Mouse (Mus musculus) embryonic stem cell, embryonic (primary cell): ENCODE measurements around the gene Irf2bp1.

ENCODE experiments used
- CTCF ChIA-PET, 4 experiments: fragments of 300-600 bp in 2 of 4; fragments of 350-600 bp in 2 of 4; sonication (Branson Sonifier 250); formaldehyde crosslinking; loops; one replicate each; lab custom pipeline; 2022; ENCODE audit warnings: inconsistent platforms in 2 of 4; lab: Charles Lee
- POLR2A ChIA-PET, 4 experiments: fragments of 300-600 bp in 2 of 4; fragments of 350-600 bp in 2 of 4; sonication (Branson Sonifier 250); formaldehyde crosslinking; loops; one replicate each; lab custom pipeline; 2022; ENCODE audit warnings: antibody characterized with exemption in 4 of 4, inconsistent platforms in 1 of 4; lab: Charles Lee

The Irf2bp1 gene

DNA sequence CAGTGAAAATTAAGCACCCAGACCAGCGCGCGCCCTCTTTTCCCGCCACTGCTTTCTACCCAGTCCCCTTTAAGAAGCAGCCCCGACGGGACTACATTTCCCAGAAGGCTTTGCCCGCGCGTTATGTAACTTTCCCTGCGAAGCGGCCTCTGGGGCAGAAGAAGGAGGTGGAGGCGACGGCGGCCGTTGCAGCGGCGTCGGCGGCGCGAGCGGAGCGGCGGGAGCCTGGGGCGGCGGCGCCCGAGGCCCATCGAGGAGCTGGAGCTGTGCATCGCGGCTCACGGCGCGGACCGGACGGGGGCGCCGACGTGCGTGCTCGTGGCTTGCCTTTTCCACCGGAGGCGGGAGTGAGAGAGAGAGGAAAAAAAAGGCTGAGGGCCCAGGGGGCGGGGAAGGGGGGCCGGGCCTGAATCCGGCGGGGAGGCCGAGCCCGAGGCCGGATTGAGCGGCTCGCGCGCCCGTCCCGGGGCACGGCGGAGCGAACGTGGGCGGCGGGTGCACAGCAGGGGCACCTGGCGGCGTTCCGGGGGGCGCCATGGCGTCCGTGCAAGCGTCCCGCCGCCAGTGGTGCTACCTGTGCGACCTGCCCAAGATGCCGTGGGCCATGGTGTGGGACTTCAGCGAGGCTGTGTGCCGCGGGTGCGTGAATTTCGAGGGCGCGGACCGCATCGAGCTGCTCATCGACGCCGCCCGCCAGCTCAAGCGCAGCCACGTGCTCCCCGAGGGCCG is at the start of gene Irf2bp1:
Gene Irf2bp1 (plus strand): TSS at position 143 of the 729 bp plus-strand sequence.
- CTCF ChIA-PET: interaction anchor here (0.5 to 3.5 kb wide), 18 partner anchors 11 to 514 kb away, joined by 3 to 19 read pairs (median 4); partner anchors contain the start of genes Foxa3 (in 2 of the 4), Fbxo46 (in 1 of the 4), Mypop (in 1 of the 4) and Nanos2 (in 1 of the 4)
- POLR2A ChIA-PET: interaction anchor here in 3 of 4 experiments (0.5 to 8.3 kb wide), 27 partner anchors 7 to 146 kb away, joined by 3 to 63 read pairs (median 3); partner anchors contain the start of genes Foxa3 (in 2 of the 3), Mypop (in 2 of the 3), Six5 (in 1 of the 3) and Snrpd2 (in 1 of the 3)

DNA sequence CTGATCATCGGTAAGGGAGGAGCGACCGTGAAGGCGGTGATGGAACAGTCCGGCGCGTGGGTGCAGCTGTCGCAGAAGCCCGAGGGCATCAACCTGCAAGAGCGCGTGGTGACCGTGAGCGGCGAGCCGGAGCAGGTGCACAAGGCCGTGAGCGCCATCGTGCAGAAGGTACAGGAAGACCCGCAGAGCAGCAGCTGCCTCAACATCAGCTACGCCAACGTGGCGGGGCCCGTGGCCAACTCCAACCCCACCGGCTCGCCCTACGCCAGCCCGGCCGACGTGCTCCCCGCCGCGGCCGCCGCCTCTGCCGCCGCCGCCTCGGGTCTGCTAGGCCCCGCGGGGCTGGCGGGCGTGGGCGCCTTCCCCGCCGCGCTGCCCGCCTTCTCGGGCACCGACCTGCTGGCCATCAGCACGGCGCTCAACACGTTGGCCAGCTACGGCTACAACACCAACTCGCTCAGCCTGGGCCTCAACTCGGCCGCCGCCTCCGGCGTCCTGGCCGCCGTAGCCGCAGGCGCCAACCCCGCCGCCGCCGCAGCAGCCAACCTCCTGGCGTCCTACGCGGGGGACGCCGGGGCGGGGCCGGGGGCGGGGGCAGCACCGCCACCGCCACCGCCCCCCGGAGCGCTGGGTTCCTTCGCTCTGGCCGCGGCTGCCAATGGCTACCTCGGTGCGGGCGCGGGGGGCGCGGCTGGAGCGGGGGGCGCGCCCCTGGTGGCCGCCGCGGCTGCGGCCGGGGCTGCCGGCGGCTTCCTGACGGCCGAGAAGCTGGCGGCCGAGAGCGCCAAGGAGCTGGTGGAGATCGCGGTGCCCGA is 46.1 kb upstream of the Irf2bp1 start:
- POLR2A ChIA-PET: interaction anchor here in 3 of 4 experiments (0.5 to 2.2 kb wide), 11 partner anchors 9 to 659 kb away, joined by 3 to 10 read pairs (median 3); partner anchors contain the start of gene Nova2 (in 2 of the 3)

DNA sequence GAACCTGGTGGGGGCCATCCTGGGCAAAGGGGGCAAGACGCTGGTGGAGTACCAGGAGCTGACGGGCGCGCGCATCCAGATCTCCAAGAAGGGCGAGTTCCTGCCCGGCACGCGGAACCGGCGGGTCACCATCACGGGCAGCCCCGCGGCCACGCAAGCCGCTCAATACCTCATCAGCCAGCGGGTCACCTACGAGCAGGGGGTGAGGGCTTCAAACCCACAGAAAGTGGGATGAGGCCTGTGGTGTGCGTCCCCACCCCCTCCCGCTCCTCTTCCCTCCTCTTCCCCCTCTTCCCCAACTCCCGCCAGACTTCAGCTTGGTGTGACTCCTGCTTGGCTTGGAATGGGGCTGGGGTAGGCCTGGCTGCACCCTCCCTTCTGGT is 45.5 kb upstream of the Irf2bp1 start:
- ChIA-PET POLR2A (interaction anchor here in 2 of 4 experiments (0.6 to 1.6 kb wide), 6 partner anchors 25 to 134 kb away, joined by 3 to 5 read pairs (median 3); partner anchors contain the start of gene Nova2 (in 1 of the 2)), CTCF (interaction anchor here in 3 of 4 experiments (0.5 to 1.0 kb wide), 6 partner anchors 12 to 67 kb away, joined by 3 to 4 read pairs (median 3); partner anchors contain the start of gene Nova2 (in 1 of the 3))

More for the DNA sequence above, 46.1 kb upstream of the Irf2bp1 start:
- CTCF ChIA-PET: interaction anchor here in 3 of 4 experiments (0.5 to 1.5 kb wide), 9 partner anchors 13 to 690 kb away, joined by 3 to 4 read pairs (median 3); partner anchors contain the start of gene Nova2 (in 2 of the 3)

DNA sequence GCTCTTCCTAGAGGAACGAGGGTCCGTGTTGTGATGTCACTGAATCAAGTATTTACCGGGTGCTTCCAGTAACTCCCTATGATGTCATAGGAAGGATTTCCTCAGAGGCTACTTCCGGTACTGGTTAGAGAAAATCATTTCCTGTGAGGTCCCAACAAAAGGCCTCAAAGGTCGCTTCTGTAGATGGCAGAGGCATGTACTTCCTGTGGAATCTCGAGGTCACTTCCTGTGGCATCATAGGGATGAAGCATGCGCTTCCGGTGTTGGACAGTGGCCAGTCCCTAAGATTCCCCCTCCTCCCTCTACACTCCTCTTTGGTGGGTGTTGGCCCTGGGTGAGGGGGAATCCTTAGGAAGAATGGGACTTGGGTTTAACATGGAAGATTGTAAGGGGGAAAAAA is 44.4 kb upstream of the Irf2bp1 start:
- ChIA-PET POLR2A (interaction anchor here in 3 of 4 experiments (0.6 to 1.2 kb wide), 6 partner anchors 8 to 313 kb away, joined by 3 to 4 read pairs (median 3); no protein-coding TSS in a partner anchor), CTCF (interaction anchor here in 1 of 4 experiments (1.9 kb wide), 1 partner anchor 11 kb away, joined by 6 read pairs; no protein-coding TSS in a partner anchor)

DNA sequence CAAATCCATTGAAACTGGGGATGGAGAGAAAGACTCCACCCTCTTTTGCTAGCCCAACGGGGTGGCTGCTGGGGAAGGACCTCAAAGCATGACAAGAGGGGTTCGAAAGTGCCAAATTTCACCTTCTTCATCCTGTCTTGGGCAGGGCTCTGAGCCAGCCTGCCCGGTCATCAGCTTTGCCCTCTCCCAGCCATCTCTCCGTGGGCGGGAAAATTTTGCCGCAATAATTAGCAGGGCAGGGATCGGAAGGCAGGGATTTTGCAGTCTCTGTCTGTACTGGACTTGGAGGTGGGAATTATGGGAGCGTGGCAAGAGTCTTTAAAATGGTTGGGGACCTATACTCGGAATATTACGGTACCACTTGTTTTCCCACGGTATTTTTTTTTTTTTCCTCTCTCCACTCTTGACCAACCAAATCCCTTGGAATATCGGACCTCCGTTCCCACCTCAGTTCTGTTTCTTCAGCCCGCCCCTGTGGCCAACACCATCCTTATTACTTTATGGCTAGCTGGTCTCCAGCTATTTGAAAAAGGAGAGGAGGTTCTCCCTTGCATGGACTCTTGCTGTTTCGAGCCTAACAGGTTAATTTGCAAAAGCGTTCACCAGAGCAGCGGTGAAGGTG is 41.6 kb upstream of the Irf2bp1 start:
- ChIA-PET CTCF (interaction anchor here in 1 of 4 experiments (0.7 kb wide), 1 partner anchor 20 kb away, joined by 5 read pairs; no protein-coding TSS in a partner anchor), POLR2A (interaction anchor here in 1 of 4 experiments (0.6 to 0.7 kb wide), 2 partner anchors 75 to 213 kb away, joined by 3 to 4 read pairs; no protein-coding TSS in a partner anchor)

DNA sequence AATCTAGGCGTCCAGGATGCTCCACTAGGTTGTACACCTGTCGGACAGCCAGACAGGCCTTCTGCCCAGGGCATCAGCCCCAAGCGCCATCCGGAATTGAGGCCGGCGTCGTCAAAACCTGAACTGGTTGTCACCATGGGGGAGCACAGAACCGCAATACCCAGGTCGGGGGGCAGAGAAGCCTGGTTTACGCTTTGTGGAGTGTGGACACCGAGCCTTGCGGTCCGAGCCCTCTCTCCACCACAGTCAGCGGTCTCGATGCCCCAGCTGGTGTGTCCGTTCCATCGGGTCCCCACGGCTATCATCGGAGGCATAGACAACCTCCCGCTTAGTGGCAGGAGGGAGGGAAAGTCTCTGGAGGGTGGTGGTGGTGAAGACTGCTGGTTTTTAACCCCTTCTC is 41.0 kb upstream of the Irf2bp1 start:
- CTCF ChIA-PET: no interaction called here
- POLR2A ChIA-PET: interaction anchor here in 1 of 4 experiments (0.6 kb wide), 1 partner anchor 76 kb away, joined by 4 read pairs; no protein-coding TSS in a partner anchor

DNA sequence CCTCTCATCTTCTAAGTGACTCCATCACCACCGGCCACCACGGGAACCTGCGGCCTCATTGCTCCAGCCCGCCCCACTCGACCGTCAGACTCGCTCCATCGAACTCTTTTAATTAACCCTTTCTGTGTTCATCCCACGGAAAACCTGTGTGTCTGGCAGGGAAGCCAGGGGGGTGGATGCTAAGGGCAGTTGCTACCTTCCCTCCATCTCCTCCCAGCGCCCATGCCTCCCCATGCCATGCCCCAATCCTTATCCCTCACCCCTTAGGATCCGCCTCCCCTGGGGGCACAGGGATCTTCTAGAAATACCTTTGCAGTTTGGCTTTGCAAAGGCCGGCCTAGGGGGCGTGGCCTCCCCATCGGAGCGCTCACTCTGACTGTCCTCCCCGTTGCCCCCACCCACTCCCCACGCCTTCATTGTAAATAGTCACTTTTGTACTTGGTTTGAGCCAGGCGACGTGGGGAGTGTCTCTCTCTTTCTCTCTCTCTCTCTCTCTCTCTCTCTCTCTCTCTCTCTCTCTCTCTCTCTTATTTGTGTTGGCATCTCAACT is 40.5 kb upstream of the Irf2bp1 start:
- ChIA-PET CTCF (interaction anchor here in 2 of 4 experiments (0.7 to 0.8 kb wide), 2 partner anchors 433 to 560 kb away, joined by 5 to 6 read pairs; no protein-coding TSS in a partner anchor), POLR2A (interaction anchor here in 1 of 4 experiments (0.6 kb wide), 2 partner anchors 11 to 112 kb away, joined by 3 to 7 read pairs; no protein-coding TSS in a partner anchor)

DNA sequence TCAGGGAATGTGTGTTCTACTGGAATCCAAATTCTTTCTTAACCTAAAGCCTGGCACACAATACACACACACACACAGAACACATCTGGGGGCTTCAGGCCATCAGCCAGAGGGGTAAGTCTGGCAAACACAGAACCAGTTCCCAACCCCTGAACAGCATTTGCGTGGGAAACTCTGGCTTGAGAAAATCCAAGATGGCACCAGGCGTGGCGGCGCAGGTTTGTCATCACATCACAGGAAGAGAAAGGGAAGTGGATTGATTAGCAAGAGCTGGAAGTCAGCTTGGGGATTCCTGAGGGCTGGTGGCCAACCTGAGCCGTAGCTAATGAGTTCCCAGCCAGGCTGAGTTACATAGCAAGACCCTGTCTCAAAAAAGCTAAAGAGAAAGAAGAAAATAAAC is 38.5 kb upstream of the Irf2bp1 start:
- POLR2A ChIA-PET: interaction anchor here in 1 of 4 experiments (0.5 kb wide), 1 partner anchor 215 kb away, joined by 3 read pairs; no protein-coding TSS in a partner anchor
- CTCF ChIA-PET: interaction anchor here in 1 of 4 experiments (1.0 kb wide), 1 partner anchor 58 kb away, joined by 3 read pairs; the partner anchor contains the start of gene Foxa3

DNA sequence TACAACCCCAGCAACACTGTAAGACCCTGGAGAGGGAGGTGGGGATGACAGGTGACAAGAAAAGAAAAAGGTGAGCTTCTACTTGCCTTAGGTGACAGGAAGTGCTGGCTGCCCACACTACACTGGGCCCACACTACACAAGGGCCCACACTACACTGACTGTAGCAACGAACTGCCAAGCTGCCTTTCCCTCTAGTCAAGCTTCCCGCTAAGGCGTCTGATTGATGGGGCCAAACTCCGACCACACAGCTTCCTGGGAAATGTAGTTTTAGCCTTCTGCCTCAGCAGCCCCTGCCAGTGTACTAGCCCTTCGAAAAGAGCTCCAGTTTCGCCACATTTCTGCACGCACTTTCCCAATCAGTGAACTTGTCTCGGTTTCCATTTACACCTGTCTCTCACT is 36.2 kb upstream of the Irf2bp1 start:
- POLR2A ChIA-PET: interaction anchor here in 2 of 4 experiments (0.7 to 1.2 kb wide), 2 partner anchors 26 to 387 kb away, joined by 3 read pairs; no protein-coding TSS in a partner anchor
- CTCF ChIA-PET: interaction anchor here in 3 of 4 experiments (0.6 to 1.4 kb wide), 6 partner anchors 15 to 439 kb away, joined by 3 to 5 read pairs (median 3); no protein-coding TSS in a partner anchor

DNA sequence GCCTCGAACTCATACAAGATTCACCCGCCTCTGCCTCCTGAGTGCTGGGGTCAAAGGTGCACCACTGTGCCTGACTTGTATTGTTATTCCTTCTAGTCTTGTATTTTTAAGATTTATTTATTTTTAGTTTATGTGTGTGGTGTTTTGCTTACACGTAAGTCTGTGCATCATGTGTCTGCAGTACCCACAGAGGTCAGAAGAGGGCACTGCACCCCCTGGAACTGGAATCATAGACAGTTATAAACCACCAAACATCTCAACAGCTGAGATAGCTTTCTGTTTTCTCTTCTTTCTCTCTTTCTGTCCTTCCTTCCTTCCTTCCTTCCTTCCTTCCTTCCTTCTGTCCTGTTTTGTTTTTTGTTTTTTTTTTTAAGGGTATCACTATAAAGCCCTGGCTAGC is 32.9 kb upstream of the Irf2bp1 start:
- CTCF ChIA-PET: interaction anchor here (0.6 to 1.5 kb wide), 13 partner anchors 10 to 165 kb away, joined by 3 to 8 read pairs (median 3); no protein-coding TSS in a partner anchor
- POLR2A ChIA-PET: interaction anchor here in 2 of 4 experiments (1.0 to 1.2 kb wide), 3 partner anchors 12 to 34 kb away, joined by 3 read pairs; no protein-coding TSS in a partner anchor

DNA sequence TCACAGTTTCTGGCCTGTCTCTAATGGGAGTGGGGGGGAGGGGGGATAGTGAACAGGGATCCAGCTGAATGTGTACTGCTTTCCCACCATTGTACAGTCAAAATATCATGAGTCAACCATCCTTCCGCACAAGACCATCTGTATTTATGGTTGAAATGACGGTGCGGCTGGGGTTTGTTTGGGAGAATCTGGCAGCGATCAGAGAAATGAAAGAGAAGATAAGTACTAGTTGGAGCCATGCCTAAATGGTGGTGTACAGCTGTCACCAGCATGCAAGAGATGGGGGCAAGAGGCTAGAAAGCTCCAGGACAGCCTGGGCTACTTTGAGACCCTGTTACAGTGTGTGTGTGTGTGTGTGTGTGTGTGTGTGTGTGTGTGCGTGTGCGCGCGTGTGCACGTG is 25.5 kb upstream of the Irf2bp1 start:
- CTCF ChIA-PET: interaction anchor here in 2 of 4 experiments (0.6 kb wide), 2 partner anchors 29 to 111 kb away, joined by 3 read pairs; no protein-coding TSS in a partner anchor
- POLR2A ChIA-PET: no interaction called here

DNA sequence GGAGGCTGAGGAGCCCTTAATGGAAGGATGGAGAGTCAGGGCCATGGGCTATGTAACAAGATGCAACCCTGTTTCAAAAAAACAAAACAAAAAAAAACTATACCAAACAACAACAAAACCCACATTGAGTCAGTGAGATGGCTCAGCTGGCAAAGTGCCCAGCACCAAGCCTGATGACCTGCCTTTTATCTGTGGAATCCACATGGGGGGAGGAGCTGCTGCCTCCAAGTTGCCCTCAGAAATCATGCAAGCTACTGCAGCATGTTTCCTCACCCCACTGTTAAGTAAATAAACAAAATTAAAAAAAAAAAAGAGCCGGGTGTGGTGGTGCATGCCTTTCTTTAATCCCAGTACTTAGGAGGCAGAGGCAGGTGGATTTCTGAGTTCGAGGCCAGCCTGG is 17.3 kb upstream of the Irf2bp1 start:
- POLR2A ChIA-PET: interaction anchor here in 1 of 4 experiments (1.3 to 1.4 kb wide), 2 partner anchors 30 to 37 kb away, joined by 3 read pairs; partner anchors contain the start of gene Foxa3
- CTCF ChIA-PET: interaction anchor here in 1 of 4 experiments (0.9 kb wide), 1 partner anchor 94 kb away, joined by 3 read pairs; no protein-coding TSS in a partner anchor

DNA sequence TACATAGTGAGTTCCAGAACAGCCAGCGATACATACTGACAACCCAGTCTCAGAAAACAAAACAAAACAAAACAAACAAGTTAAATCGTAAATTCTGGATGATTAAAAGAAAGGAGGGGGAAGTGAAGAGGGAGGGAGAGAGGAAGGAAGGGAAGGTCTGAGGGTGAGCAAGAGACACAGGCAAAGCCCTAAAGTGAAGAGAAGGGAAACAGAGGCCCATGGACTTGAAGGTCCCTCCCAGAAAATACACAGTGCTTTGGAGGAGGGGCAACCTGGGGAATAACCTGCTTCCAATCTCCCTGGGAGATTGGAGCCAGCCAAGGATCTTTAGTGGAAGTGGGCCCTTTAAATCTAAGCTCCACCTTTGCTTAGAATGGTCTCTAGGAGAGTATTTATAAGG is 16.7 kb upstream of the Irf2bp1 start, which contains the start of gene Nanos2:
Gene Nanos2 (plus strand): TSS at position 301 of the 400 bp plus-strand sequence.
- POLR2A ChIA-PET: interaction anchor here in 2 of 4 experiments (1.0 to 1.4 kb wide), 2 partner anchors 31 to 94 kb away, joined by 3 read pairs; no protein-coding TSS in a partner anchor

DNA sequence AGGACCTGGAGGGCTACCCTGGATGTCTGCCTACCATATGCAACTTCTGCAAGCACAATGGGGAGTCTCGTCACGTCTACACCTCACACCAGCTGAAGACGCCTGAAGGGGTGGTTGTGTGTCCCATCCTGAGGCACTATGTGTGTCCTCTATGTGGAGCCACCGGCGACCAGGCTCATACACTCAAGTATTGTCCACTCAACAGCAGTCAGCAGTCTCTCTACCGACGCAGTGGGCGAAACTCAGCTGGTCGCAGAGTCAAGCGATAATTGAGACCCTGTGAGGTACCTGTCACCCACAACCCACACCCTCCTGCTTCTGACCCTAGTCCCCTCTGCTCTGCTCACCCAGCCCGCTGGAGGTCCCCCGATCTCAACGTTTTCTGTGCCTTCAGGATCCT is 16.1 kb upstream of the Irf2bp1 start:
- ChIA-PET CTCF (interaction anchor here in 2 of 4 experiments (0.6 to 0.8 kb wide), 2 partner anchors 16 to 160 kb away, joined by 3 read pairs; no protein-coding TSS in a partner anchor), POLR2A (interaction anchor here in 1 of 4 experiments (1.0 kb wide), 1 partner anchor 94 kb away, joined by 3 read pairs; no protein-coding TSS in a partner anchor)

More for the DNA sequence above, 16.7 kb upstream of the Irf2bp1 start, which contains the start of gene Nanos2:
- CTCF ChIA-PET: interaction anchor here in 2 of 4 experiments (0.6 to 0.8 kb wide), 2 partner anchors 16 to 159 kb away, joined by 3 read pairs; no protein-coding TSS in a partner anchor

DNA sequence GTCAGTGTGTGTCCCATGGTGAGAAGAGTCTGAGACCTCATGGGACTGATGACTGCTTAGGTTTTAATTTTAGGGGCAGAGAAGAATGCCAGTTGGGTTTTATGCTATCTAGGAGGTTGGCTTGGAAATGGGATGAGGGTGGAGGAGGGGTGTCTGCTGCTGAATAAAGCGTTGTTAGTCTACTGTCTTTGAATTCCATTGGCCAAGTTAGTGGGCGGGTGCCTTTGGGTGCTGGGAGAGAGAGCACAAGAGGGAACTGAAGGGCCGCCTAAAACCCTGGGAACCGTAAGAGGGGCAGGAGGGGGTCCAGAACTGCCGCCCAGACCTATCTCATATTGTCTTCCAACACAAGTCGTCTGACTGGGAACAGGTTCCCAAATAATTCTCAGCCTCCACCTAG is 15.1 kb upstream of the Irf2bp1 start:
- POLR2A ChIA-PET: interaction anchor here in 1 of 4 experiments (5.1 kb wide), 1 partner anchor 14 kb away, joined by 63 read pairs; the partner anchor contains the start of gene Irf2bp1
- CTCF ChIA-PET: no interaction called here

DNA sequence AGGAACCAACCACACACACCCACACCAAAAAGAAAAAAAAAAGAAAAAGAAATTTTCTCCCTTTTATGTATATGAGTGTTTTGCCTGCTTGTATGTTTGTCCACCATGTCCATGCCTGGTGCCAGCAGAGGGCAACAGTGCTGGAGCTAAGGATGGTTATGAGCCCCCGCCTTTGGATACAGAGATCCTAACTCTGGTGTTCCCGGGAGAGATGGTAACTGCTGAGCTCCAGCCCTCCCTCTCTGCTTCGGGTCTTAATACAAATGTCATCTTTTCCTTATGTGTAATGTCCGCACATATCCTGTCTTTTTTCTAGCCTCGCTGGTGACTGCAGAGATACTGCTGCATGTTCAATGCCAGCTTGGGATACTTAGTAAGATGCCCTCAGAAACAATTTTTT is 13.8 kb upstream of the Irf2bp1 start:
- CTCF ChIA-PET: interaction anchor here in 3 of 4 experiments (1.3 to 2.0 kb wide), 5 partner anchors 13 to 102 kb away, joined by 3 to 5 read pairs (median 4); partner anchors contain the start of genes Irf2bp1 (in 1 of the 3) and Rsph6a (in 1 of the 3)

More for the DNA sequence above, 13.8 kb upstream of the Irf2bp1 start:
- POLR2A ChIA-PET: interaction anchor here in 2 of 4 experiments (0.6 to 5.1 kb wide), 14 partner anchors 13 to 174 kb away, joined by 3 to 63 read pairs (median 4); partner anchors contain the start of genes Ccdc61 (in 1 of the 2), Foxa3 (in 1 of the 2) and Irf2bp1 (in 1 of the 2)
